Mouse (Mus musculus) adrenal gland, adult 2 months (tissue): ENCODE results near the gene Nufip1. TPM values are rescaled to one million over a fixed set of nuclear protein-coding genes. Genes with fewer than 3 reads are reported as not detected.
"Not testable (repeated sequence)": the region's sequence is repeated elsewhere in the genome, so short reads cannot be mapped to it uniquely, and the experiment has no call there.

Experiments
- DNase-seq: peaks from one replicate; pipeline ENCODE4 v3.0.0; 2021
- polyA plus RNA-seq: library from polyadenylated mRNA; depleted of rRNA; stranded (reverse); fragments of >200 nt; gene quantifications from 2 replicates; pipeline ENCODE4 v1.2.3, GENCODE M21; 2012
- total RNA-seq, 2 experiments: library from RNA; stranded (reverse); gene quantifications; 2 replicates each; pipeline ENCODE4 v1.2.3; 2021

Nufip1 gene
- total and polyA plus RNA-seq, 3 experiments, result 6.8 to 8.2 (median 6.9) TPM

GRCm38 (mm10) chr14:76145248-76145647, 34.6 kb downstream of the Nufip1 start:
- DNase-seq, result no peak

GRCm38 (mm10) chr14:76145868-76146267, 35.2 kb downstream of the Nufip1 start:
- no peak for DNase-seq

GRCm38 (mm10) chr14:76147061-76147460, 36.4 kb downstream of the Nufip1 start:
- no peak for DNase-seq

DNA sequence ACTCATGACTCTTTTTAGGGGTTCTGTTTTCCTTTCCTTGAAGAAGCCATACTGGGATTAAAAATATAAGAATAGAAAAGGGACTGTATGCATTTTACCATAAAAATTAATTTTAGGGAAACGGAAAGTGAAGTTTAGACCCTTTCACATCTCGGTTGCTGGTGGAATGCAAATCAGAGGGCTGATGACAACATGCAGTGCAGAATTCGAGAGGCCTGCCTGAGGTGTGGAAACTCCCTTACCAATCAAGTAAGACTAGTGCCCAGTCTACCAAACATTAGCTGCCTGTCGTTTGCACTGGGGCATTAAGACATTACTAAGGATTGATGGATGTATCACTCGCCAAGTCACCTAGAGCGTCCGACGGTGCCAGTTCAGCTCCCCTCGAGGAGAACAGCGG, 37.6 kb downstream of the Nufip1 start:
- DNase-seq, result no peak

- DNase-seq, result peak; percentile 95
These were observed 39.0 kb downstream of the Nufip1 start for GRCm38 (mm10) chr14:76149531-76150179.

DNA sequence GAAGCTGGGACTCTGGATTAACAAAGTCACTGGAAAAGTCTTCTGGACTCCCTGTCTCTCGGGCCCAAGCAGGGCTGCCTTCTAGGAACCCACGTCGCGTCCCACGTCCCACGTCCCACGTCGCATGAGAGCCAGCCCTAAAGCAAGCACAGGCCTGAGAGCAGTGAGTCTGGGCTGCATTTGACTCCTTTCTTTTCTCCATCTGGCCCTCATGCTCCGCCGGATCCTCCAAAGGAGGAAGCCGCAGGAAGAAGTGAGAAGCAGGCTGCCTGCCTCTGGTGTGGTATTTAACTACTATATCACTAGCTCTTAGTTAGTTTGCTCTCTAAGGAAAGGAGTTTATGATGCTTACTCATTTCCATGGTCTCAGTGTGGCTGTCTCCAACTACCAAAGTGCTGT, 39.8 kb downstream of the Nufip1 start:
- no peak for DNase-seq

GRCm38 (mm10) chr14:76151011-76151410, 40.3 kb downstream of the Nufip1 start:
- no peak for DNase-seq

DNA sequence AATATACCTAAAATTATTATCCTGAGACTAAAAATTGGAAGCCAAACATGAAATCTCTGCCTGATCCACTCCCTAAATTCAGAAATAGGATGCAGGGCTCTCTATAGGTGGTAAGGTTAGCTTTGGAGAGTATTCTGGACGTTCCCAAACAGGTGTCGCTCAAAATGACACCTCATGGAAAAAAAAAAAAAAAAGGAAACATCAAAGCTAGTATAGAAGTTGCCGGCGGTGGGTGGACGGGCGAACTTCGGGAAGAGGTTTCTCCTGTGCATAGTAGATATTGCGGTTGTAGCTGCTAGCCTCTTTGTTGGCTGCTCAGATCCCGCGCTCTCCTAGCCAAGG, 41.1 kb downstream of the Nufip1 start:
- DNase-seq, result no peak

DNA sequence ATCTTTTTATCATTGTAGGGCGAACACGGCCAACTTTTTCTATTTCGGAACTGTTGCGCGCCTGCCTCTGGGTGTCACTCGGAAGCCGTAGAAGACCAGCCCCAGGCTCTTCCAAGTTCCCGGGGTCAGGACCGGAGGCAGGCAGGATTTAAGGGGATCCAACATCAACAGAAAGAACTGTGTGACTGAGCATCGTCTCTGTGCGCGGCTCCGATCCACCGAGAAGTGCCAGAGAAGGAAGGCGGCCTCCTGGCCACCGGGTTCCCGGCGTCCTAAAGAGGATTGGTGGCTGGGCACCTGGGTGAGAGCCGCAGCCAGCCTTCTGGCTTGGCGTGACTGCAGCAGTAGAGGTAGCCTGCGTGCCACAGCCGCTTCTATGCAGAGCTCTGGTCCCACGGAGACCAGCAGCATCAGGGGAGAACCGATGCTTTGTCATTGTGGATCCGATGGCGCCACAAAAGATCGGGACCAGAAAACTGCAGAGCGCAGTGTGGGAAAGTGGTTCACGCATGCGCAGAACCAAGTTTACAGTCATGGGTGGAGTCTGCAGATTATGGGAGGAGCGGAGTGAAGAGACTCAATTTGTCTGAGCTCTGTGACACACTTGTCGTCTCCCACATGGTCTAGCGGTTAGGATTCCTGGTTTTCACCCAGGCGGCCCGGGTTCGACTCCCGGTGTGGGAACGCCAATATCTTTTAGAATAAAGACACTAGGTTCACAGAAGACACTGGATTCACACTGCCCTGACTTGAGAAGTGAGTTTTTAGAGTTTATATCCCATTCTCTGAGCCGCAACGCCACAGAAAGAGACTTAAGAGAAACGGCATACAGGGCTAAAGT, 41.7 kb downstream of the Nufip1 start:
- DNase-seq, result peak; percentile 95

DNA sequence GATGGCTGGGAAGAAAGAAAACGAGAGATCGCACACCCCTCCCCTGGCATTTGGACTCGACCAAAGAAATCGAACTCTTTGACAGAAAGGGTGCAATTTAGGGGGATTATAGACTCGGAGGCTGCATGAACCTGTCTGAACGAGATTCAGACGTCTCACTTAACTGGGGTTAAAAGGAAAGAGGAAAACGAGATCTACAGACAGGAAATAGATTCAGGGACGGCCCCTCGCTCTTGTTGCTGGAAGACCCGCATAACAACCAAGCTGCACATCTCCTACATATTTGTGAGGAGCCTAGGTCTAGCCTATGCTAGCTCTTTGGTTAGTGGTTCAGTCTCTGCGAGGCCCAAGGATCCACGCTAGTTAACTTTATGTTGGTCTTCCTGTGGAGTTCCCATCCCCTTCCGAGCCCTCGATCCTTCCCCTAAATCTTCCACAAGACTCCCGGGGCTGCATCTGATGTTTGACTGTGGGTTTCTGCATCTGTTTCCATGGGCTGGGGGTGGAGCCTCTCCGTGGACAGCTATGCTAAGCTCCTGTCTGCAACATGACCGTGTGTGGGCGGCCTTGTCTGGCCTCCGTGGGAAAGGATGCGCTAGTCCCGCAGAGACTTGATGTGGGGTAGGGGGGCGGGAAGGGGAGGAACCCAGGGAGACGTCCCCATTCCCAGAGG, 42.4 kb downstream of the Nufip1 start:
- no peak for DNase-seq

DNA sequence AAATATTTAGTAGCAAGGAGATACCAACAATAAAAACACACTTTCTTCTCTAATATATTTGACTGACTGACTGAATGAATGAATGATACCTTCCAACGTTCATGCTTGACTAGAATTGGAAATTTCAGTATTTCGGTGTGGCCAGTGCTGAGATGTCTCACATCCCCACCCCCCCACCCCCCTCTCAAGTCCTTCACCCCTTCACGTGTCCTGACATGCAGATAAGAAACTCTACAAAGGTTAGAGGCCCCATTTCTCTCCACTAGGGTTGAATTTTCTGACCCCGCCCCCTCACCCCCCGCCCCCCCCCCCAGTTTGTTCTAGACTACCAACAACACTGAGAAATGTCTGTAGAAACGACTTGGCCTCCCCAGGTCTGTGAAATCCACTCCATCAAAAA, 43.1 kb downstream of the Nufip1 start:
- DNase-seq, result no peak

DNA sequence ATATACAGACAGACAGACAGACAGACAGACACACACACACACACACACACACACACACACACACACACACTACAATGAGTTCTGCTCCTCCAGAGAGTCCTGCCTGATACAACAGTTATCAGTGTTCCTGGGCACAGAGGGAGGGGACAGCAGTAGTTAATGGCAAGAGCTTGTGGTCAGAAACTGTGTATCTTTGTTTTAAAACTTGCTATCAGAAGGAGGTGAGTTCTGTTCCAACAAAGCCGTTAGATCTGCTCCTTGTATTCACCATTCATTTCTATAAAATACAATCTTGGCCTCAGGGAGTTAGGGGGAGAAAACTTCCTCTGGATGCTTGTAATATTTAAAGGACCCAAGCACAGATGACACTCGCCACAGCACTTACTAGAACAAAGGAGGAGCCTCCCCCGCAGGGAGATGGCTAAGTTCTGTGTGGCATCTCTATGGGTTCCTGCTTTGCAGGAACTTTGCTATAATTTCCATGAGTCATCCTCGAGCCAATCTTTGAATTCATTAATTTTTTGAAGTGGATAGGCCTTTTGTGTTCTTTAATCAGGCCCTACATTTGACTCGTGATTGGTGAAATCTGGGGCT, 47.6 kb downstream of the Nufip1 start:
- no peak for DNase-seq

DNA sequence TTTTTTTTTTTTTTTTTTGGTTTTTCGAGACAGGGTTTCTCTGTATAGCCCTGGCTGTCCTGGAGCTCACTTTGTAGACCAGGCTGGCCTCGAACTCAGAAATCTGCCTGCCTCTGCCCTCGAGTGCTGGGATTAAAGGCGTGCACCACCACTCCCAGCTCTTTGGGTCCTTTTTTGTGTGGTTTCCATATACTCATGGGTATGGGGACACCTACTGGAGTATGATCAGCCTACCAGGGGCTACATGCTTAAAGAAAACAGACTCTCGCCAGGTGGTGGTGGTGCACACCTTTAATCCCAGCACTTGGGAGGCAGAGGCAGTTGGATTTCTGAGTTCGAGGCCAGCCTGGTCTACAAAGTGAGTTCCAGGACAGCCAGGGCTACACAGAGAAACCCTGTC, 49.9 kb downstream of the Nufip1 start:
- not testable (repeated sequence) for DNase-seq

DNA sequence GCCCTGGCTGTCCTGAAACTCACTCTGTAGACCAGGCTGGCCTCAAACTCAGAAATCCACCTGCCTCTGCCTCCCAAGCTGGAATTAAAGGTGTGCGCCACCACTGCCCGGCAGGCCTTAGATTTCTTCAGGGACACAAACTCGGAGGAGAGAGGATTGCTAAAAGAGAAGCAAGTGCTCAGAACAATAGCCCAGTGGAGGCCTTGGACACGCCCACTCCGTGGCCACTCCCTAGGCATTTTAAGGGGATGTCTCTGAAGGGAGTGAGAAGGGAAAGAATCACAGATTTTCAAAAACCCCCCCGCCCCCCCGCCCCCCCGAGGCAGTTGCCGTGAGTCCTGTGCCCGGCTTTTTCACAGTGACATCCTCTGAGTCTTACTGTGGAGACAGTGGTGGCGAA, 53.5 kb downstream of the Nufip1 start:
- DNase-seq, result no peak

DNA sequence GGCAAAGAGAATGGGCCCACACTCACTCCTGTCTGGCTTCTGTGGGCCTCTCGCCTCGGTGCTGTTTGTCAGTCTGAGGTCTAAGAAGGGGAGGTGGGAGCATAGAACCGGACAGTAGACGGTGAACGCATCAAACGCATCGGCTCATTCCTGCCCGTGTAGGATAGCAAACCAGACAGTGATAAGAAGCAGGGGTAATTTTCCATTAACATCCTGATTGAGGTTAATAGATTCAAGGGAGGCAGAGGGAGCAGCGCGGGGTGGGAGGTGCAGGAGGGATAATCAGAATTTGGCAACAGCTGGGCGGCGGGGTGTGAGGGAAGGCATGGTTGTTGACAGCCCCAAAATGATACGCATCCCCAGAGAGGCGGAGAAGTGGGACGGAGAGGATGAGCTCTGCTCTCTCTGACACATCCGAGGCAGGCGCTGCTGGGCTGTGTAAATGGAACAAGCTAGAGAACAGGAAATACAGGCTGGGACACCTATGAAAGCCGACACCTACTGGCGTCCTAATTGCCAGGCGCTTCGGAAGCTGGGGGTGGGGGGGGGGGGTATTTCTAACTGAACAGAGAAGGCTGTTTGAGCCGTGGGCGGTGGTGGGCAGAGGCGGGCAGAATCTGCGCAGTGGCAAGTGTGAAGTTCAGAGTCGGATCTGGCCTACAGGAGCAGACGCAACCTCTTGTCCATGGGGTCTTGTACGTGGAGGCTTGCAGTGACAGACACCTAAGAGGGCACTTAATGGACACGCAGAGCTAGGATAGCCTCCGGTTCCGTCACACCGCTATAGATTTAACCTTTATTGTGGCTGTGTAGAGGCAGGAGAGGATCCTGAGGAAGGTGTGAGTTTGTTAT, 54.4 kb downstream of the Nufip1 start:
- peak; percentile 14 for DNase-seq

GRCm38 (mm10) chr14:76169876-76170466, 59.3 kb downstream of the Nufip1 start:
- peak; percentile 51 for DNase-seq

- no peak for DNase-seq
These were observed 60.6 kb downstream of the Nufip1 start for GRCm38 (mm10) chr14:76171285-76171684.

- DNase-seq, result no peak
These were observed 63.6 kb downstream of the Nufip1 start for GRCm38 (mm10) chr14:76174328-76174727.

DNA sequence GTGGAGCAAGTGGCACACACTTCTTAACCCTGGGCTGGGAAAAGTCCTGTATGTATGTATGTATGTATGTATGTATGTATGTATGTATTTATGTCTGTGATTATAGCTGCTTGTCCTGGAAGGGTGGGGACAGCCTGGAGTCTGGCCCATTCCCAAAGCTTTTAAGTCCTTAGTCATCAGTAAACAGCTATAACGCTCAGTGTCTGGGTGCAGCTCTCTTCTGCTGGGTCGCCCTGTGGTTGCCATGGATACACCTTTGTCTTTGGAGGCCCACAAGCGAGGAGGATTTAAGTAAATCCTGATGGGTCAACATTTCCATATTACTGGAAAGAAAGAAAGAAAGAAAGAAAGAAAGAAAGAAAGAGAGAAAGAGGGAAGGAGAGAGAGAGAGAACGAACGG, 65.1 kb downstream of the Nufip1 start:
- DNase-seq, result no peak

GRCm38 (mm10) chr14:76177230-76177629, 66.5 kb downstream of the Nufip1 start:
- DNase-seq, result no peak

- no peak for DNase-seq
These were observed 67.8 kb downstream of the Nufip1 start for GRCm38 (mm10) chr14:76178447-76178846.
